Mouse (Mus musculus) forebrain, embryonic 14.5 days (tissue): ENCODE results near the gene Lrrc29. TPM values are rescaled to one million over a fixed set of nuclear protein-coding genes. Genes with fewer than 3 reads are reported as not detected.
A peak's percentile ranks its signal among the peaks of the same experiment; 100 is the strongest.

Source experiments
- ATAC-seq: fragments of 200-750 bp; cut with Nextera tagmentation; 2 replicates; pipeline ENCODE4 v1.8.0; 2017; ENCODE audit warnings: mild to moderate bottlenecking, moderate library complexity
- DNase-seq: peaks from one replicate; pipeline ENCODE4 v3.0.0-alpha.2; 2015; ENCODE audit warnings: low spot score
- H3K27ac ChIP-seq: fragments of 300-500 bp; sonication (generic); 2 replicates; pipeline ENCODE4 v1.5.1; 2014; ENCODE audit warnings: low read depth, mild to moderate bottlenecking, control low read depth, low read length, moderate library complexity
- H3K27me3 ChIP-seq: fragments of 300-500 bp; sonication (generic); replicated peaks from 2 replicates; pipeline ENCODE4 v1.6.1; 2014; ENCODE audit warnings: low read length, control low read depth, mixed read lengths; ENCODE audit not compliant: control insufficient read depth, insufficient read depth
- H3K36me3 ChIP-seq: fragments of 300-500 bp; sonication (generic); 2 replicates; pipeline ENCODE4 v1.6.1; 2014; ENCODE audit warnings: low read length, control low read depth; ENCODE audit not compliant: control insufficient read depth, insufficient read depth
- H3K4me1 ChIP-seq: fragments of 300-500 bp; sonication (generic); 2 replicates; pipeline ENCODE4 v1.6.1; 2014; ENCODE audit warnings: antibody characterized with exemption, low read length, control low read depth; ENCODE audit not compliant: control insufficient read depth, insufficient read depth
- H3K4me2 ChIP-seq: fragments of 300-500 bp; sonication (generic); 2 replicates; pipeline ENCODE4 v1.6.1; 2014; ENCODE audit warnings: mild to moderate bottlenecking, control low read depth, low read length
- H3K4me3 ChIP-seq: fragments of 300-500 bp; sonication (generic); 2 replicates; pipeline ENCODE4 v1.5.1; 2014; ENCODE audit warnings: low read depth, low read length, control low read depth
- H3K9ac ChIP-seq: fragments of 300-500 bp; sonication (generic); 2 replicates; pipeline ENCODE4 v1.6.1; 2014; ENCODE audit warnings: mild to moderate bottlenecking, low read length, control low read depth, moderate library complexity
- H3K9me3 ChIP-seq: fragments of 300-500 bp; sonication (generic); replicated peaks from 2 replicates; pipeline ENCODE4 v1.6.1; 2016; ENCODE audit warnings: low read length, control low read depth, mixed read lengths; ENCODE audit not compliant: control insufficient read depth
- WGBS: fragments of 180-500 bp; shearing (Covaris S2); extraction: QIAGEN DNeasy Blood & Tissue Kit; methylation state at CpG from one replicate; pipeline ENCODE4 v1.1.7; 2014; 5-methylcytosine and 5-hydroxymethylcytosine counted together
- polyA plus RNA-seq: library from polyadenylated mRNA; unstranded; fragments of >200 nt; fragmentation: Nextera tagmentation; extraction: Ambion mirVana; gene quantifications from 2 replicates; pipeline ENCODE4 v1.2.1, GENCODE M21; 2014

The Lrrc29 gene
- polyA plus RNA-seq, 1 experiment from 2014 or later: 0.93 TPM

- Histone ChIP-seq H3K27ac (no peak overlapping the region), H3K9me3 (no peaks in the 10 kb centered on the region), H3K27me3 (no peaks in the 10 kb centered on the region), H3K4me2 (no peak overlapping the region), H3K4me1 (no peaks in the 10 kb centered on the region), H3K36me3 (peaks cover 21% of the 10 kb centered on the region; the same call in 1 of the 2 replicates), H3K9ac (no peak overlapping the region), H3K4me3 (no peak overlapping the region)
- ATAC-seq (no peak), DNase-seq (no peak)
- 88% methylated on average over 14 of the region's 14 CpGs for WGBS
Observed at GRCm38 (mm10) chr8:105356681-105357080, 30.6 kb upstream of the Lrrc29 start.

- peaks cover under 1% of the 10 kb centered on the region; the same call in 1 of the 2 replicates for H3K4me1 ChIP-seq
- DNase-seq: no peak
Observed at GRCm38 (mm10) chr8:105355179-105356024, 29.3 kb upstream of the Lrrc29 start.

GRCm38 (mm10) chr8:105354549-105354948 is 28.5 kb upstream of the Lrrc29 start:
- DNase-seq (no peak), ATAC-seq (no peak)
- Histone ChIP-seq H3K9me3 (no peaks in the 10 kb centered on the region), H3K4me2 (no peak overlapping the region), H3K27ac (no peak overlapping the region), H3K36me3 (peaks cover 21% of the 10 kb centered on the region; the same call in 1 of the 2 replicates), H3K4me3 (no peak overlapping the region), H3K9ac (no peak overlapping the region), H3K4me1 (peaks cover 6% of the 10 kb centered on the region; the same call in 1 of the 2 replicates), H3K27me3 (no peaks in the 10 kb centered on the region)
- WGBS: 95% methylated on average over 4 of the region's 4 CpGs

More at GRCm38 (mm10) chr8:105355179-105356024, 29.3 kb upstream of the Lrrc29 start:
- H3K9ac ChIP-seq: no peak overlapping the region
- no peak overlapping the region for H3K4me2 ChIP-seq
- peaks cover 21% of the 10 kb centered on the region; the same call in 1 of the 2 replicates for H3K36me3 ChIP-seq
- H3K27ac ChIP-seq: no peak overlapping the region
- ATAC-seq: no peak
- no peaks in the 10 kb centered on the region for H3K9me3 ChIP-seq
- H3K4me3 ChIP-seq: no peak overlapping the region
- no peaks in the 10 kb centered on the region for H3K27me3 ChIP-seq
- WGBS: 84% methylated on average over 26 of the region's 26 CpGs

GRCm38 (mm10) chr8:105353583-105354135 is 27.6 kb upstream of the Lrrc29 start:
- no peak overlapping the region for H3K4me3 ChIP-seq
- no peaks in the 10 kb centered on the region for H3K27me3 ChIP-seq
- 80% methylated on average over 8 of the region's 8 CpGs for WGBS
- no peak overlapping the region for H3K9ac ChIP-seq
- ATAC-seq (no peak), DNase-seq (no peak)
- no peak overlapping the region for H3K27ac ChIP-seq
- H3K4me2 ChIP-seq: no peak overlapping the region
- no peaks in the 10 kb centered on the region for H3K9me3 ChIP-seq
- peaks cover 17% of the 10 kb centered on the region; the same call in 1 of the 2 replicates for H3K36me3 ChIP-seq
- H3K4me1 ChIP-seq: peaks cover 6% of the 10 kb centered on the region; the same call in 1 of the 2 replicates

GRCm38 (mm10) chr8:105350186-105350585 is 24.1 kb upstream of the Lrrc29 start:
- H3K4me3 ChIP-seq: peak overlapping the region; percentile 65
- peak overlapping the region; percentile 69 for H3K4me2 ChIP-seq
- peak overlapping the region; percentile 82 for H3K9ac ChIP-seq
- WGBS: 33% methylated on average over 7 of the region's 7 CpGs
- peaks cover 16% of the 10 kb centered on the region for H3K4me1 ChIP-seq
- 0 out of 2 replicates have a peak, but pooled peaks cover 3% of the 10 kb centered on the region for H3K36me3 ChIP-seq
- DNase-seq (peak; percentile 64), ATAC-seq (no peak)
- no peaks in the 10 kb centered on the region for H3K9me3 ChIP-seq
- H3K27ac ChIP-seq: no peak overlapping the region
- H3K27me3 ChIP-seq: no peaks in the 10 kb centered on the region; the same call in 1 of the 2 replicates

- peak; percentile 40 for ATAC-seq
- WGBS: under 1% methylated on average over 36 of the region's 48 CpGs
Observed at GRCm38 (mm10) chr8:105349096-105349771, 23.2 kb upstream of the Lrrc29 start.

GRCm38 (mm10) chr8:105348450-105349095 is 22.5 kb upstream of the Lrrc29 start, which contains the start of gene Slc9a5:
Gene Slc9a5 (plus strand): TSS chr8:105348843.
- H3K27ac ChIP-seq: peak within 1 kb of the TSS; percentile 68
- peaks cover 16% of the 10 kb centered on the region for H3K4me1 ChIP-seq
- H3K9ac ChIP-seq: peak within 1 kb of the TSS; percentile 82
- under 1% methylated on average over 34 of the region's 34 CpGs for WGBS
- no peaks in the 10 kb centered on the region for H3K9me3 ChIP-seq
- DNase-seq (peak; percentile 85), ATAC-seq (peak; percentile 35)
- H3K27me3 ChIP-seq: no peaks in the 10 kb centered on the region; the same call in 1 of the 2 replicates
- H3K4me2 ChIP-seq: peak within 1 kb of the TSS; percentile 69
- H3K36me3 ChIP-seq: no peaks in the 10 kb centered on the region
- H3K4me3 ChIP-seq: peak within 1 kb of the TSS; percentile 65

More at GRCm38 (mm10) chr8:105349096-105349771, 23.2 kb upstream of the Lrrc29 start:
- Histone ChIP-seq H3K9ac (peak overlapping the region; percentile 82), H3K27ac (peak overlapping the region; percentile 68; the same call in 1 of the 2 replicates), H3K27me3 (no peaks in the 10 kb centered on the region; the same call in 1 of the 2 replicates), H3K36me3 (no peaks in the 10 kb centered on the region), H3K4me1 (peaks cover 16% of the 10 kb centered on the region), H3K4me2 (peak overlapping the region; percentile 69), H3K4me3 (peak overlapping the region; percentile 65), H3K9me3 (no peaks in the 10 kb centered on the region)
- peak; percentile 44 for DNase-seq
